Mouse (Mus musculus) E14TG2a.4 (cell line): Measurements from ENCODE around the gene Spats2.

Experiments used
- CTCF ChIP-seq: conservative IDR thresholded peaks from 2 replicates; pipeline ENCODE4 v1.5.1; 2014; ENCODE audit warnings: low read length
- NANOG ChIP-seq: IDR thresholded peaks from 2 replicates; pipeline ENCODE4 v1.6.1; 2014; ENCODE audit warnings: borderline replicate concordance, low read length, mixed read lengths

DNA sequence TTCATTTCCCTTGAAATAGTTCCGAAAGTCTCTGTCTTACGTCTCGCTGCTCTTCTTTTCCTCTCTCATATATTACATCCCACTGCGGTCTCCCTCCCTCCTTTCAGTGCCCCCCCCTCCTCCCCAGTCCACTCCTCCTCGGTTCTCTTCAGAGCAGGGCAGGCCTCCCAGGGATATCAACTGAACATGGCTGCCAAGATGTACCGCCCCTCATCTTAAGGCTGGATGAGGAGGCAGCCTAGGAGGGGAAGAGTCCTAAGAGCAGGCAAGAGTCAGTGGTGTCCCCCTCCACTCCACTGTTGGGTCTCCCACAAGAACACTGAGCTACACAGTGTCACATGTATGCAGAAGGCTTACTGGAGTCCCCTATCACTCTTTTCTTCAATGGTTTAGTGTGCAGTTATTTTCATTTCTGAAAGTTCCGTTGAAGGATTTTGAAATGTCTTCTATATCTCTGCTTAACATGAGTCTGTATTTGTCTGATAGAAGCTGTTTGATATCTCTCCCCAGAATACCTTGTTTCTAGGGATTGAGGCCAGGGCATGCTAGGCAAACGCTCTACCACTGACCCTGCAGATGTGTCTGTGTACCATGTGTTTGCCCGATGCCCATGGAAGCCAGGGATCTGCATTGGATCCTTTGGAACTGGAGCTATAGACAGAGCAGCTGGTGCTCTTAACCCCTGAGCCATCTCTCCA, 58.6 kb downstream of the Spats2 start:
- TF ChIP-seq CTCF (no peak), NANOG (no peak)
